Comparison of ENCODE assay signal across 8 mouse cellular contexts in genomic region chr2:9879092-9879491, GRCm38 (mm10). TPM values are rescaled to one million over a fixed set of nuclear protein-coding genes. Genes with fewer than 3 reads are reported as not detected.
DNase-seq lines count a peak whose midpoint lies in the region; ATAC-seq and TF ChIP-seq lines count a peak whose summit lies in the region.

No protein-coding gene starts in this region.

- no peak for TF ChIP-seq RAD21 in MEL (IDR thresholded peaks at IDR 0.05; ENCODE audit: low read depth, low read length)

- peaks cover 88% of the 10 kb centered on the region for H3K27me3 ChIP-seq in heart, embryonic 13.5 days (replicated peaks)
- no peaks in the 10 kb centered on the region for H3K27me3 ChIP-seq in MEL (ENCODE audit: control insufficient read depth in 1 of 2, insufficient read depth in 2 of 2, low read length in 2 of 2)
- peaks cover 42% of the 10 kb centered on the region for H3K27me3 ChIP-seq in heart, embryonic 16.5 days (ENCODE audit: control insufficient read depth, insufficient read depth, low read length)
- H3K27me3 ChIP-seq in liver, postnatal 0 days (ENCODE audit: insufficient read depth, low read length) = peaks cover 92% of the 10 kb centered on the region

- H3K4me3 ChIP-seq in heart, embryonic 13.5 days = peak overlapping the region; percentile 64
- H3K4me3 ChIP-seq in MEL (ENCODE audit: control insufficient read depth in 1 of 2, insufficient read depth in 1 of 2, low read depth in 2 of 2, low read length in 2 of 2) = peak overlapping the region; percentile 68 to 95
- peak overlapping the region; percentile 66 for H3K4me3 ChIP-seq in heart, embryonic 16.5 days (ENCODE audit: low read length)
- H3K4me3 ChIP-seq in liver, postnatal 0 days (ENCODE audit: low read depth, low read length) = peak overlapping the region; percentile 62

- peaks cover 64% of the 10 kb centered on the region for H3K4me1 ChIP-seq in heart, embryonic 13.5 days
- no peaks in the 10 kb centered on the region; a peak in 1 of 4 replicates for H3K4me1 ChIP-seq in MEL (ENCODE audit: control insufficient read depth in 1 of 2, insufficient read depth in 2 of 2, low read length in 2 of 2)
- H3K4me1 ChIP-seq in heart, embryonic 16.5 days (ENCODE audit: control insufficient read depth, insufficient read depth, low read length) = peaks cover 21% of the 10 kb centered on the region
- peaks cover 38% of the 10 kb centered on the region for H3K4me1 ChIP-seq in liver, postnatal 0 days (ENCODE audit: insufficient read depth)

- no peaks in the 10 kb centered on the region for H3K9me3 ChIP-seq in heart, embryonic 13.5 days
- H3K9me3 ChIP-seq in MEL (replicated peaks; ENCODE audit: insufficient read depth, low read length) = no peaks in the 10 kb centered on the region
- no peaks in the 10 kb centered on the region for H3K9me3 ChIP-seq in heart, embryonic 16.5 days (replicated peaks; ENCODE audit: control insufficient read depth, low read length)
- no peaks in the 10 kb centered on the region for H3K9me3 ChIP-seq in liver, postnatal 0 days (ENCODE audit: low read length)

- TF ChIP-seq EP300 in MEL (IDR thresholded peaks at IDR 0.05; ENCODE audit: low read depth in 1 of 2, low read length in 2 of 2) = no peak
- no peak for TF ChIP-seq EP300 in liver, postnatal 0 days (IDR thresholded peaks at IDR 0.05; ENCODE audit: low read depth)

- H3K4me2 ChIP-seq in heart, embryonic 13.5 days = peak overlapping the region; percentile 97
- H3K4me2 ChIP-seq in heart, embryonic 16.5 days (ENCODE audit: low read depth, low read length) = peak overlapping the region; percentile 95
- peak overlapping the region; percentile 97 for H3K4me2 ChIP-seq in liver, postnatal 0 days (ENCODE audit: low read depth, low read length)

- ATAC-seq in heart, embryonic 13.5 days (ENCODE audit: extremely low read depth, insufficient number of reproducible peaks, low FRiP score, low TSS enrichment) = no peak
- no peak for ATAC-seq in heart, embryonic 16.5 days (replicated peaks; ENCODE audit: extremely low read depth, insufficient read depth, low FRiP score)
- peak; percentile 47 for ATAC-seq in liver, postnatal 0 days

- no peak for TF ChIP-seq POLR2A in MEL (IDR thresholded peaks at IDR 0.05; ENCODE audit: control insufficient read depth in 1 of 2, insufficient read depth in 1 of 2, low read depth in 1 of 2, low read length in 2 of 2, poor library complexity in 1 of 2)

- H3K9ac ChIP-seq in heart, embryonic 13.5 days = peak overlapping the region; percentile 80
- peak overlapping the region; percentile 68 for H3K9ac ChIP-seq in MEL (ENCODE audit: control insufficient read depth, low read depth, low read length, poor library complexity, severe bottlenecking)
- peak overlapping the region; percentile 63 for H3K9ac ChIP-seq in heart, embryonic 16.5 days (ENCODE audit: low read length)
- H3K9ac ChIP-seq in liver, postnatal 0 days (replicated peaks) = peak overlapping the region; percentile 50

- intact Hi-C loops in heart, postnatal 25 days (cut with DNase I) = loop anchor here (10.0 kb wide), 2 partner anchors 254 to 344 kb away; no protein-coding TSS in a partner anchor
- intact Hi-C loops in left cerebral cortex, postnatal 4 days (cut with DNase I) = no loop called here

- WGBS in heart, embryonic 13.5 days = 1% methylated on average over 22 of the region's 22 CpGs
- under 1% methylated on average over 22 of the region's 22 CpGs for WGBS in heart, embryonic 16.5 days
- WGBS in liver, postnatal 0 days (ENCODE audit: insufficient replicate concordance) = under 1% methylated on average over 22 of the region's 22 CpGs

- no peak for TF ChIP-seq CTCF in MEL (IDR thresholded peaks at IDR 0.05 in 2 of 3, conservative IDR thresholded peaks at IDR 0.05 in 1 of 3; ENCODE audit: control insufficient read depth in 1 of 3, insufficient read depth in 1 of 3, low read depth in 2 of 3, low read length in 3 of 3, poor library complexity in 1 of 3, severe bottlenecking in 1 of 3)
- no peak for TF ChIP-seq CTCF in liver, postnatal 0 days (IDR thresholded peaks at IDR 0.05; ENCODE audit: low read depth)

- H3K79me2 ChIP-seq in MEL (ENCODE audit: control insufficient read depth, insufficient read depth, low read length, poor library complexity) = no peaks in the 10 kb centered on the region; the same call in 1 of the 2 replicates

- H3K36me3 ChIP-seq in heart, embryonic 13.5 days = no peaks in the 10 kb centered on the region
- H3K36me3 ChIP-seq in MEL (ENCODE audit: control insufficient read depth in 1 of 2, insufficient read depth in 2 of 2, low read length in 2 of 2) = no peaks in the 10 kb centered on the region
- H3K36me3 ChIP-seq in heart, embryonic 16.5 days (ENCODE audit: control insufficient read depth, insufficient read depth) = no peaks in the 10 kb centered on the region
- no peaks in the 10 kb centered on the region for H3K36me3 ChIP-seq in liver, postnatal 0 days (replicated peaks; ENCODE audit: insufficient read depth, low read length)

- peak overlapping the region; percentile 78 for H3K27ac ChIP-seq in heart, embryonic 13.5 days (replicated peaks)
- H3K27ac ChIP-seq in MEL (ENCODE audit: control insufficient read depth, low read depth, low read length) = peak overlapping the region; percentile 50
- H3K27ac ChIP-seq in heart, embryonic 16.5 days (ENCODE audit: low read length) = peak overlapping the region; percentile 72; the same call in 1 of the 2 replicates
- H3K27ac ChIP-seq in liver, postnatal 0 days (ENCODE audit: low read depth) = peak overlapping the region; percentile 62; the same call in 1 of the 2 replicates

- DNase-seq in heart, postnatal 25 days (ENCODE audit: low spot score) = no peak
- no peak for DNase-seq in MEL (ENCODE audit: low read depth, low spot score)
- DNase-seq in liver, postnatal 0 days = no peak
- no peak for DNase-seq in right cerebral cortex, postnatal 36 days (ENCODE audit: low spot score in 2 of 2)
- DNase-seq in cerebellum, adult 9-11 months = no peak
- DNase-seq in left cerebral cortex, postnatal 4 days = no peak

TF ChIP-seq in MEL, 35 proteins besides CTCF, POLR2A, EP300 and RAD21:
- TF ChIP-seq KAT2A (conservative IDR thresholded peaks at IDR 0.05; ENCODE audit: low read depth, low read length) (no peak), GATA1 (IDR thresholded peaks at IDR 0.05; ENCODE audit: low read depth, low read length) (peak; percentile 25; the same call in 1 of the 2 replicates)
TF ChIP-seq in MEL: peak in this region for 1.

RNA-seq across cellular contexts. Expression of gene 4930412O13Rik, which starts 2.0 kb away (rescaled TPM):
- polyA plus RNA-seq in heart, embryonic 13.5 days (2015; fragmentation: Nextera tagmentation; extraction: Ambion mirVana) = 0.19 and 0.43 TPM in 2 replicates
- not detected for total RNA-seq in heart, postnatal 25 days (2021)
- total RNA-seq in MEL (2012; rRNA removed) = not detected in 2 replicates
- polyA plus RNA-seq in MEL (2012; ENCODE audit: insufficient read depth in 1 of 2, insufficient read length in 2 of 2, low read depth in 1 of 2, low replicate concordance in 2 of 2, missing spikeins in 1 of 2) = under 1 TPM in 1 of 2 experiments, not detected in 1; 0.28 TPM
- polyA plus RNA-seq in heart, embryonic 16.5 days (2015; fragmentation: Nextera tagmentation; extraction: Ambion mirVana) = not detected in 2 replicates
- not detected in 2 replicates for polyA plus RNA-seq in liver, postnatal 0 days (2015; fragmentation: Nextera tagmentation; extraction: Ambion mirVana)
- not detected for total RNA-seq in left cerebral cortex, postnatal 4 days (2021)

RNA-seq across cellular contexts. Expression of gene 9230102O04Rik, which starts 10.2 kb away (rescaled TPM):
- not detected in 2 replicates for polyA plus RNA-seq in heart, embryonic 13.5 days (2015; fragmentation: Nextera tagmentation; extraction: Ambion mirVana)
- not detected for total RNA-seq in heart, postnatal 25 days (2021)
- 0.50 and 1.5 TPM in 2 replicates for total RNA-seq in MEL (2012; rRNA removed)
- polyA plus RNA-seq in MEL (2012; ENCODE audit: insufficient read depth in 1 of 2, insufficient read length in 2 of 2, low read depth in 1 of 2, low replicate concordance in 2 of 2, missing spikeins in 1 of 2) = 1 to 10 TPM in 1 of 2 experiments, not detected in 1; 2.4 TPM
- not detected in 2 replicates for polyA plus RNA-seq in heart, embryonic 16.5 days (2015; fragmentation: Nextera tagmentation; extraction: Ambion mirVana)
- polyA plus RNA-seq in liver, postnatal 0 days (2015; fragmentation: Nextera tagmentation; extraction: Ambion mirVana) = not detected in 2 replicates
- not detected for total RNA-seq in left cerebral cortex, postnatal 4 days (2021)

RNA-seq across cellular contexts. Expression of gene Gata3, which starts 10.7 kb away (rescaled TPM):
- polyA plus RNA-seq in heart, embryonic 13.5 days (2015; fragmentation: Nextera tagmentation; extraction: Ambion mirVana) = 3.2 and 3.6 TPM in 2 replicates
- 1 to 10 TPM; 1.1 to 1.7 TPM for total RNA-seq in heart, postnatal 25 days (2021)
- 0.12 and 0.46 TPM in 2 replicates for total RNA-seq in MEL (2012; rRNA removed)
- polyA plus RNA-seq in MEL (2012; ENCODE audit: insufficient read depth in 1 of 2, insufficient read length in 2 of 2, low read depth in 1 of 2, low replicate concordance in 2 of 2, missing spikeins in 1 of 2) = 1 to 10 TPM in 1 of 2 experiments, not detected in 1; 2.0 TPM
- polyA plus RNA-seq in heart, embryonic 16.5 days (2015; fragmentation: Nextera tagmentation; extraction: Ambion mirVana) = 5.4 and 11.9 TPM in 2 replicates
- polyA plus RNA-seq in liver, postnatal 0 days (2015; fragmentation: Nextera tagmentation; extraction: Ambion mirVana) = 1.1 and 1.3 TPM in 2 replicates
- total RNA-seq in left cerebral cortex, postnatal 4 days (2021) = 1 to 10 TPM; 1.0 to 1.5 TPM
